Mouse (Mus musculus) kidney, postnatal 14 days (tissue): ENCODE measurements around the gene Nedd8.

Source experiments
- DNase-seq: peaks from one replicate; pipeline ENCODE4 v3.0.0; 2022; ENCODE audit warnings: mixed read lengths

Gene Nedd8

DNA sequence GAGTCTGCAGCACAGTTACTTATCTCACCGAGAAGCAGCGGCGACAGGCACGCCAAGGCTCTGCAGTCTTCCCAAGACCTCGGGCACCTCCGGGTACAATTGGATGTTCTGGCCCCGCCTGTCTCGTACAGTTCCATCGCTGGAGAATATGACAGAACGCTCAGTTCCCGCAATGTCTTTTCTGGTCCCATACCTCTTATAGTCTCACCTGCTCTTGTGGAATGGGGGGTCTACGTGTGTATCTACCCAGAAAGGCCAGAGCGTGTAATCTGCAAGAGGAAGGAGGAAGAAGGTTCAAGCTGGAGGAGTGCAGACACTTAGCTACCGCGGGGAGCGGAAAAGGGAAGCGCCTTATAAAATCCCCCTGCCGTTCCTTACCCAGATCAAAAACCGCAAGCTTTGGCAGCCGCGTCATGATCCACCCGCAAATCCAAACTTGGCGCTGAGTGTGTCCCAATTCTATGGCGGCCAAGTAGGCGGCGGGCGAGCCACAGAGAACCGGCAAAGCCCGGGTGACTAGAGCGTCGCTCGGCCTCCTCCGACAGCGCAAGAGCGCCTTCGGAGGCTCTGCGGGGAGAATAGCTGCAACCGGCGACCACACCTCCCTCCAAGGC is 11.9 kb downstream of the Nedd8 start, which contains the start of gene Mdp1:
Gene Mdp1 (minus strand): TSS at position 549 of the 614 bp plus-strand sequence.
- peak; percentile 85 for DNase-seq

DNA sequence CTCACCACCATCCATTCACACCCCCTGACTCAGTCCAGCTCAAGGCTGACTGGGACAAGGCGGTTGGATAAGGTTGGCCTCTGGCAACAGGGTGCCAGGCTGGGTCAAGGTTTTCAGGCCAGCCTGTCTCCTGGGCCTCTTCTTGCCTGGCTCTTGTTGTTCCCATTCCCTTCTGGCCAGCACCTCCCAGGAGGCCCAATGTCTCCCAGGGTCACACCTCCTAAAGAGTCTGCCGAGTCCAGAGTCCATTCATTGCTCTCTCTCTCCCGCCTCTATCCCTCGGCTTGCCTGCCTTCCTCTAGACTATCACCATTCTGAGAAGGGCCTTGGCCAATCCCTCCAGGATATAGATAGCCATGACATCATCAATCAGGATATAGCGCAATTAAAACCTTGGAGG is 13.9 kb downstream of the Nedd8 start:
- DNase-seq, result peak; percentile 43

DNA sequence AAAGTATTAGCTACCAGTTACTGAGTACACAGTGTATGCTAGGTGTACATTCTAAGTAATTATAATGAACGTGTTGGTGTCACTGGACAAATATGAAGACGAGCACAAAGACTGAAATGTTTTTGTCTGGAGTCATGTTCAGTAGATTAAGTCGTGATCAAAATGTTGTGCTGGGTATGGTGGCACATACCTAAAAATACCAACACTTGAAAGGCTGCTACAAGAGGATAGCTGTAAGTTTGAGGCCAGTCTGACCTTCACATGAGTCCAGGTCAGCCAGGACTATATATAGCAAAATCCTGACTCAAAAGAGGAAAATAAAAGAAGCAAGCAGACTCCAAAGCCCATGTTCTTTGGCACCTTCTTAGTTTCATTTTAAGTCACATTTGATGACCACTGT is 15.0 kb downstream of the Nedd8 start:
- DNase-seq, result no peak

DNA sequence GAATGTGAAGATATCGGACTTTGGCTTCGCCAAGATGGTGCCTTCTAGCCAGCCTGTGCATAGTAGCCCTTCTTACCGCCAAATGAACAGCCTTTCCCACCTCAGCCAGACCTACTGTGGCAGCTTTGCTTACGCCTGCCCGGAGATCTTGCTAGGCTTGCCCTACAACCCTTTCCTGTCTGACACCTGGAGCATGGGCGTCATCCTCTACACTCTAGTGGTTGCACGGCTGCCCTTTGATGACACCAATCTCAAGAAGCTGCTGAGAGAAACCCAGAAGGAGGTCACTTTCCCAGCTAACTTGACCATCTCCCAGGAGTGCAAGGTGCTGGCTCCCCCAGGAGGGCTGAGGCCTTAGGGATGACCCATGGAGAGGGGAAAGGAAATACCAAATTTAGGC is 20.4 kb downstream of the Nedd8 start:
- no peak for DNase-seq

DNA sequence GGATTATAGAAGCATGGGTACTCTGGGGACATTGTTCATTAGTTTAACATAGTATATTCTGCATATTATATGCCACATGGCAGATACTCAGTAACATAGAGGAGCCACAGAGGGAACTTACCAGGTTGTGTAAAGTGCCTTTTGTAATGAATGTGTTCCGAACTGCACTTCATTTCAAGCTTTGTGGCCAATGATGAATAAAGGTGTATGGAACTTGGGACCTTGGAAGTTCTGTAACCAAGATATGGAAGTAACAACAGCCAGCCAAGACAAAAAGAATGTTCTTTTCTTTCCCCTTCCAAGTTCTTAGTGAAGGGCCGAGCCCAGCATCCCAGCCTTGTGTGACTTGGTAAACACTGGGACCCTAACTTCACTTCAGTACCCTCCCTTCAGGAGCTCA is 22.0 kb downstream of the Nedd8 start, which contains the start of gene Tssk4:
Gene Tssk4 (plus strand): TSS at position 301 of the 400 bp plus-strand sequence.
- no peak for DNase-seq

DNA sequence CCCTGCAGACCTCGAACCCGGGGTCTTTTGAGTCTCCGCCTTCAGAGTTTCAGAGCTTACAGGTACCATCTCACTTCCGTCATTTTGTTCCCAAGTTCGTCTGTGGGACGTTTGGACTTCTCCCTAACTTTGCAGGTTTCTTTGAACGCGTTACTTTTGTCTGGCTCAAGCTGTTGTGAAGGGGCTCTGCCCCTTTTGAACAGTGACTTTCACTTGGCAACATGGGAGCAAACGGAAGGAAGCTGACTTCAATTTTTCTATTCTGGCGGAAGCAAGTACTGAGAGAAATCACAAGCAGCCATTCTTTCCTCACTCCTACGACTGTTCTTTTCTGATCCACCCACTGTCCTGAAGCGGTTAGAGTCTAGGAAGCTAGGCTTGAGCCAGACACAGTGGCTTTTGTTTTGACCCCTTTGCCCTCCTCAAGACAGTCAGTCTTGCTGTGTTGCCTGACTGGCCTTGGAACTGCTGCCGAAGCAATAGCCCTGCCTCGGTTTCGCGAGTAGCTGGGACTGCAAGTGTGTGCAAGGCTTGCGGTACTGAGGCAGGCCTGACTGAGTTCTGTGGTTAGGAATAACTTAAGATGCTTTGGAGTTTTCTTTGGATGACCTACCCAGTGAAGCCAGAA is 27.5 kb downstream of the Nedd8 start:
- peak; percentile 25 for DNase-seq

DNA sequence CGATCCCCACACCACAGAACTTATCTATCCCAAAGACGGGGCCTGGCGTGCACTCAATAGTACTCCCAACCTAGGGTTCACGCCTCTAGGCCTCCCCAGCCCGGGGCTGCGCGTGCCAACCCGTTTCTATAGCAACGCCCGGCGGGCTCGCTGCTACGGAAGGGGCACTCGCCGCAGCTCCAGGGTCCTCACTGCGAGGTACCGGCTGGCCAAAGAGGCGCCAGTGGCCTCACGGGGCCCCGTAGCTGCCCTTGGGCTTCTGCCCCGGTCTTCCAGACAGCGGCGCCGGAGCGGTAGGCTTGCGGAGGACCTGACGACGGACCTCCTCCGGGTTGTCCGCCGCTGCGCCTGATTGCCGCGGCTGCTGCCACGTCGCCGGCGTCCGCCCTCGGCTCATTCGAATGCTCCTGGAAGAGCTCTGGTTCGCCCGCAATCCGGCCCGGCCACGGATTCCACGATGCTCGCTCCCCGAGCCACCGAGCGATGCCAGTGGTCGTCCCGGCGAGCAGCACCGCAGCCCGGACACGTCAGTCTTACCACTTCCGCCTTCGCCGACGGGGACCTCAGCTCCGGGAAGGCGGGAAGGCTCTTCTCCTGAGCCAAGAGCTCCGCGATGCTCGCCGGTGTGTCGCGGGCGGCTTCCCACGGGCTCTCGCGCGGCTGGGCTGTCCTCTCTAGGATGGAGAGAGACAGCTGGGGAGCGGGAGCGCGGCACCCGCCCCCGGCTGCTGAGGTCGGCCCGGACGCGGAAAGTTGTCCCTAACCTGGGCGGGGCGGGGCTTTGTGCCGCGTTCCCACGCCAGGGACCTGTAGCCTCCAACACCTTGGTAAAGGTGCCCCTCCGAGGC is 28.6 kb downstream of the Nedd8 start, which contains the start of gene Tm9sf1:
Gene Tm9sf1 (minus strand): TSS at position 747 of the 848 bp plus-strand sequence.
- DNase-seq, result peak; percentile 91

DNA sequence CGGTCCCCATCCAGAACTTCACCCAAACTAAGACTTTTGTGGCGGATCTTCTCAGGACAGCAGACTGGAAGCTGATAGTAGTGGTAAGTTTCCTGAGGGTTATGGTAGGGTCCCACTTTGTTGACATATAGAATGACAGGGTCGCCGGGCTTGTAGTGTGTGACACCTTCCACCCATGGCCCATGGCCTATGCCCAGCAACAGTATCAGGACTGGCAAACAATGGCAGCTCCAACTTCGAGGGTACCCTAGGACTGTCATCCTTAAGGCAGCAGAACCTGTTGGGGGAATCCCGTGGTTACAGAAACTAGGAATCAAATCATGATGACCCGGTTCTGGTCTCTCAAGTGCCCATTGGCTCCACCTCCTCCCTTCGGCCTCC is 29.3 kb downstream of the Nedd8 start:
- no peak for DNase-seq

DNA sequence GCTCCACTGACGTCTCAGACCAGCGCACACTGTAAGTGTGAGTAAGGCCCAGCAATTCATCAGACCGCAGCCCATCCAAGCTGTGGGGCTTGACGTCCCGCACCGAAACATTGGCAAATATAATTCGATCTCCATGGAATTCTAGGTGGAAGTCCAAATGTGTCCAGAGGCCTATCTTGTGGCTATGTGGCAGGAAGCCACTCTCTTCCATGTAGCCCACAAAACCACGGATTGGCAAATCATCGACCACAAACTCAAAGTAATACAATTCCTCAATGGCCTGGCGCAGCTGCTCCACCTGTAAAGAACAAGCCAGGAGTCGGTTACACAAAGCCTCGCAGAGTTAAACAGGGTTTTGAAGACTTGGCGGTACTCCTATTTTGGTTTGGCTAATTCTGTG is 30.6 kb downstream of the Nedd8 start:
- no peak for DNase-seq

DNA sequence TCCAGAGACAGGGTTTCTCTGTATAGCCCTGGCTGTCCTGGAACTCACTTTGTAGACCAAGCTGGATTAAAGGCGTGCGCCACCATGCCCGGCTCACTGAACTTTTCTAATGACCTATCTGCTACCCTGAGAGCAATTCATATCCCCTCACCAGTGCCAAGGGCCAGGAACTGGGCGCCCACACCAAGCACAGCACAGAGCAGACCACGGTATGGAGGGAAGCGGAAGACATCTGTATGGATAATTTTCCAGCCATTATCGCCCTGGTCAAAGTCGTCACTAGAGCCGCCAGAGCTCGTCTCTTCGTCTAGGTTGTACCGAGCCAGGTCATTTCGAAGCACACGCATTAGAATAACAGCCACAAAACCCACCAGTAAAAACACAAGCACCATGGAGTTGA is 31.1 kb downstream of the Nedd8 start:
- DNase-seq, result no peak

DNA sequence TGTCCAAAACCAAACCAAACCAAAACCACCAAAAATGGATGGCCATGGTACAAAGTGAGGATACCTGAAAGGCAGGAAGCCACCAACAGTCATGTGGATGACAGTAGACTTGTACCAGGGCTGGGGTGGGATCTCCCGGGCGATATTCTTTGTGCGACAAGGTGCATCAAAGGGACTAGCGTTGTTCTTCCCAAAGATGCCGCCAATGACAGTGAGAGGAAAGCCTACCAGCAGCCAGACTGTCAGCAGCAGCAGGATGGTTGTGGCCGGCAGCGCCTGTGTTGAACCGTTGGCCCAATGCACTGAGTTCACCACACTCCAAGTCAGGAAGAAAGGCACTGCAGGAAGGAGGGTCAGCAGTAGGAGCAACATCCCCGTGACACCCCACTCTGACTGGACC is 34.1 kb downstream of the Nedd8 start, which contains the start of gene Gm49378:
Gene Gm49378 (minus strand): TSS at position 101 of the 400 bp plus-strand sequence.
- no peak for DNase-seq

DNA sequence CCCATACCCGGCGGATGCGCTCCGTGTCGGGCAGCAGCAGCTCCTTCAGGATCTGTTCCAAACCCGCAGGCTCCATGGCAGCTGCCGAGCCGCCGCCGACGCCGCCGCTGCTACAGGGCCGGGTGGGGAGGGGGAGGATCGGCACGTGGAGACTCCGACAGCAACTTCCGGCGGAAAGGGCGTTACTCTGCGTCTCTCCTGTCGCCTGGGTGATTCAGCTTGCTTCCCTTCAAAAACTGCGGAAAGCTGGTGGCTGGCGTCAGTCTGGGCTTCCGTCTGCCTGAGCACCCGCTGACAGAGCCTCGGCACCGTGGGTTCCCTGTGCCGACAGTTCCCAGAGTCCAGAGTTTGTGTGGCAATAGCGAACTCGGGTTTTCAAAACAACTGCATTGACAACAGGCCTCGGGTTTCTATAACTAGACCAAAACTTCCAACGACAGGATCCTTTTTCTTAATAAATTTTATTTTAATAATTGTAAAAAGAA is 36.4 kb downstream of the Nedd8 start, which contains the start of gene Ipo4:
Gene Ipo4 (minus strand): TSS at position 435 of the 485 bp plus-strand sequence.
- DNase-seq, result peak; percentile 92

DNA sequence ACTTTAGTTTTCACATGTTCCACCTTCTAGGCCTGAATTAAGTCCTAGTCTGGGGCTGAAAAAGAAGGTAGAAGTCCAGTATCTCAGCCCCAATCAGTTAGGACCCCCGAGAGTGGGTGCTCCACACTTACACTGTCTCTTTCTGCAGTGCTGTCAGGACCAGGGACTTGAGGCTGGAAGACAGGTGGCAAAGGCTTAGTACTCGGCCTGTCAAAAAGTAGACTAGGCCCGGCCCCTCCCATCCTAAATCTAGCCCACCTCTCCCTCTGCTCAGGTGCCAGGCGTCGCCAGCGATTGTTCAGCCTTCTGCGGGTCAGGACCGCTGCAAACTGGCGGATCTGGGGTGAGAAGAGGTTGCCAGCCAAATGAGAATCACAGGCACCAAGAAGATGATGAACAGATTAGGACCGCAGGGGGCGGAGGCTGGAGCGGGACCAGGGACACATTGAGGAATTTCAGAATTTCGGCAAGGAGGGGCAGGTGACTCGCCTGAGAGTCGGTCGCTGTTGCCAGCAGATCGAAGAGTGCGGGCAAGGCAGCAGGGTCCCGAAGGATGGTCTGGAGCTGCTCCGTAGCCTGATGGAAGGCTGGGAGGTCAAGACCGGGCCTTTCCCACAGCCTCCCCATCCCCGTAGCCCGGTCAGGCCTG is 36.9 kb downstream of the Nedd8 start:
- DNase-seq, result no peak

DNA sequence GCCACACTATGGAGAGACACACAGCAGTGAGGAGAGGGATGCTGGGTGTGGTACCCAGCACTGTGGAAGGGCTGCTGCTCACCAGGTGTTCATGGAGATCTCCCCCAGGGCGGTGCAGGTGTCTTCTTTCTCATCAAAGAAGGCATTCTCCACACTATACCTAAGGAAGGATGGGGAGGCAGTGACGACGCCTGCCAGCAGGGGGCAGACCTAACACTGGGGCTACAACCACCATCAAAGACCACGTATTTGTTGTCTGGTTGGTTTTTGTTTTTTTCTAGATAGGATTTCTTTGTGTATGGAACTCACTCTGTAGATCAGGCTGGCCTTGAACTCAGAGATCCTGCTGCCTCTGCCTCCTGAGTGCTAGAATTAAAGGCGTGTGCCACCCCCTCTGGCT is 42.6 kb downstream of the Nedd8 start:
- peak; percentile 56 for DNase-seq

DNA sequence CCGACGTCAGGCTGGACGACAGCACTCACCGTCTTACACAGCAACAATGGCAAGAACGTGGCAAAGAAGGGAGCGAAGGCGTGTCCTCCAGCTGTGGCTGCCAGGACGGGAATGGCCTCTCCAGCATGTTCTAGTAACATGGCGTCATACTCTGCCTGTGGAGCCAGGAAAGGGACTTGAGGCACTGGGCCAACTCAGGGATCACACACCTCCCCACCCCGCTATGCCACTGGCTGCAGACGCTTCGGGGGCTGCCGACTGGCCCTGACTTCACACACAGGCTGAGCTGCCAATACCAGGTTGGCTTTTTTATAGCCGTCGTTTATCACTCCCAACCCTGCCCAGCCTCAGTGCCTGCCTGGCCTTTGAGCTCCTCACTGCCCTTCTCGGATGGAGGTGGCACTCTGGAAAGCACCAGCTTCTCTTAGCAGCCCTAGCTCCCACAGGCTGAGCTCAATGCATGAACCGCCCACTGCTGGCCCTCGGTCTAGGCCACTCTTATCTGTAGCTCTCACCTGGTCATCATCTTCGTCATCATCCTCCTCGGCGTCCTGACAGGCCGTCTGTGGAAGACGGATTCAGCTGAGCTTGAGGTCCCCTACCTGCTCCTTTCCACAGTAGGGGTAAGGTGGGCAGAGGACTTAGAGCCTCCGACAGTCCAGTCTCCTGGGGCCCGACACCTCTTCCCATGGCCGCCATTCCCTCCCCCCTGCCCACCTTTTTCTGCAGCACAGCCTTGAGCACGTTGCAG is 43.7 kb downstream of the Nedd8 start:
- no peak for DNase-seq

DNA sequence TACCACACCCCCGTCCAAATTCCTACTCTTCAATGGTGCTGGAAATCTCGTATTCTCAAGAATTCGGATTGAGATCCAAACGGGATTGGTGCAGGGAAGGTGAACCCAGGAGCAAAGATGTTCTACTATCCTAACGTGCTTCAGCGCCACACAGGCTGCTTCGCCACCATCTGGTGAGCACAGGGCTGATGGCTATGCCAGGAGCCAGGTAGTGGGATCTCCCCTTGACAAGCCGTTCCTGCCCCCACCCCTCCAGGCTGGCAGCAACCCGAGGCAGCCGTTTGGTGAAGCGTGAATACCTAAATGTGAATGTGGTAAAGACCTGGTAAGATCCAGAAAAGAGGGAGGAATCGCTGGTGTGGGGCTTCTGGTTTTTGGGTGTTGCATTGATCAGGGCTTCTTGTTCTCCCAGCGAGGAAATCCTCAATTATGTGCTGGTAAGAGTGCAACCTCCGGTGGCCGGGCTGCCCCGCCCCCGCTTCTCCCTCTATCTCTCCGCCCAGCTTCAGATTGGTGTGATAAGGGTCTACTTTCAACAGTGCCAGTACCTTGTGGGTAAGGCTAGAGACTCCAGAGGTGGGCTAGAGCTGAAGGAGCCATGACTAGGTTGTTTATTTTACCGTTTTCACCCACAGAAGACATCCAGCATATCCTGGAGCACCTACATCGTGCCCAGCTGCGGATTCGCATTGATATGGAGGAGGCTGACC is 53.3 kb downstream of the Nedd8 start:
- DNase-seq, result no peak

DNA sequence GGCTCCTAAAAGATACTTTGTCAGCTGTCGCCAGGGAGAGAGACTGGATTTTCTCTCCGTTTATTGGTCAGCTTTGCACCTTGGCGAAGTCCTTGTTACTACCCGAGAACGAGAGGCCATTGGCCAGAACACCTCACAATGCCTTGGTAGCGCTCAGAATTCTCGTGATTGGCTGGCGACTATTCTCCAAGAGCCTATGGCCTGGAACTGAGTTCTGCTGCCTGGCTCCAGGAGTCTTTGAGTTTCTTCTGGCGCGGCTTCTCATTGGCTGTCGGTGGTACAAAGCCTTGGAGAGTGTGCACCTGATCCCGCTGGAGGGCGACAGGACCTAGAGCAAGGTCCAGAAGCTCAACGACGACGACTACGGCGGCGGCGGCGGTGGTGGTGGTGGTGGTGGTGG is 54.1 kb downstream of the Nedd8 start, which contains the start of gene Rec8:
Gene Rec8 (plus strand): TSS at position 216 of the 400 bp plus-strand sequence.
- peak; percentile 59 for DNase-seq

DNA sequence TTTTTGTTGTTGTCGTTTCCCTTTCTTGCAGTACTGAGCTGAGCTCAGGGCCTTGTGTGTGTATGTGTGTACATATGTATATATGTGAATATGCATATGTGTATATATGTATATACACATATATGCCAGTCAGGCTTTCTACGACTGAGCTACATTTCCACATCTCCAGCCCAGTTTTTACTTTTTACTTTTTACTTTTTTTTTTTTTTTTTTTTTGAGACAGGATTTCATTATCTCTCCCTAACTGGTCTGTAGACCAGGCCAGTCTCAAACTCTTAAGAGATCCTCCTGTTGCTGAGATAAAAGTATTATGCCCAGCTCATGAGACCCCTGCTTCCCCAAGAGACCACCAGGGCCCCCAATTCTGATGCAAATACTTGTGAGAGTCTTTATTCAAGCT is 55.1 kb downstream of the Nedd8 start:
- DNase-seq, result no peak

DNA sequence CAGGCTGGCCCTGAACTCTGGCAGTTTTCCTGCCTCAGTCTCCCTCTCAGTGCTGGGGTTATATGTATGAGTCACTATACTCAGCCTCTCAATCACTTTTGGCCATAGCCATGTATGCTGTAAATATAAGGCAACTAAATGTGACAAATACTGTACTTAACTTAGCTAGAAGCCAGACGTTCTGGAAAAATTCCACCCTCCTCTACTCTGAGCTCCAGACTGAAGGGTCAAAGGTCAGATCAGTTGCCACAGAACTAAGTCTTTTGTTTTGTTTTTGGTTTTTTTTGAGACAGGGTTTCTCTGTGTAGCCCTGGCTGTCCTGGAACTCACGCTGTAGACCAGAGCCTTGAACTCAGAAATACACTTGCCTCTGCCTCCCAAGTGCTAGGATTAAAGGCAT is 56.0 kb downstream of the Nedd8 start:
- DNase-seq, result no peak

DNA sequence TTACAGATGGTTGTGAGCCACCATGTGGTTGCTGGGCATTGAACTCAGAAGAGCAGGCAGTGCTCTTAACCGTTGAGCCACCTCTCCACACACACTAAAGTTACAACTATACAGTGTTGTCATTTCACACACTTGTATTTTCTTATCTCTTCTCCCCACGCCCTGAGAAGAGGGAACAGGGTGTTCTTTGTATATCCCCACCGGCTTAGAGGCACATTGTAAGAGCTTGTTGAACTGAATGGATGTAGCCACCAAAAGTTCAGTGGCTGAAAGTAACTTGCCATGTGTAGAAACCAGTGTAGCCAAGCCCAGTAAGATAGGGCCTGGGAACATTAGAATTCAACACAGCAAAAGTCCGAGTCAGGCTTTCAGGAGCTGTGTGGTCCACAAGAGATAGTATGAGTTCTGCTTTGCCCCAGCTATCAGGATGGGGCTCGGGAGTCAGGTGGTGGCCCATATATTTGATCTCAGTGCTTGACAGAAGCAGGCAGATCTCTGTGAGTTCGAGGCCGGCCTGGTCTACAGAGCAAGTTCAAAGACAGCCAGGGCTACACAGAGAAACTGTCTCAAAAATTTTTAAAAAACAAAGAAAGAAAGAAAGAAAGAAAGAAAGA is 57.3 kb downstream of the Nedd8 start:
- DNase-seq, result no peak

DNA sequence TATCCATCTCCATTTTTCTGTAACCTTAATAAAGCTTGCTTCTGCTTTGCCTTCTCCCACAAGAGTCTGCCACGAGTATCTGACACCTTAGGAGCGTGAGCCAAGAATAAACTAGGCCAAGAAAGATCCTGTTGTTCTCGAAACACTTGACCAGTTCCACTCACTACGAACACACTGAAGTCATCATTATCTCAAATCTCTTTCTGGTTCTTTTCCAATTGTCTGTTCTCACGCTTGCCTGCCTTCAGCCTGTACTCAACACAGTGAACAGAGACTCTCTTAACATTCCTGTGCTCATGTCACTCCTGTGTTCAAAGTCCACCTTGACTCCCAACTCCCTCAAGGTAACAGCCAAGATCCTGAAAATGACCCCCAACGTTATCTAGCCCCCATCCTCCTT is 58.6 kb downstream of the Nedd8 start:
- no peak for DNase-seq
